Mouse (Mus musculus): ENCODE measurements around the gene Gm27021. TPM values are rescaled to one million over a fixed set of nuclear protein-coding genes. Genes with fewer than 3 reads are reported as not detected.

Gene Gm27021
- total and polyA plus RNA-seq, 2 experiments from 2014 or later: 7.0 to 12.4 TPM

DNA sequence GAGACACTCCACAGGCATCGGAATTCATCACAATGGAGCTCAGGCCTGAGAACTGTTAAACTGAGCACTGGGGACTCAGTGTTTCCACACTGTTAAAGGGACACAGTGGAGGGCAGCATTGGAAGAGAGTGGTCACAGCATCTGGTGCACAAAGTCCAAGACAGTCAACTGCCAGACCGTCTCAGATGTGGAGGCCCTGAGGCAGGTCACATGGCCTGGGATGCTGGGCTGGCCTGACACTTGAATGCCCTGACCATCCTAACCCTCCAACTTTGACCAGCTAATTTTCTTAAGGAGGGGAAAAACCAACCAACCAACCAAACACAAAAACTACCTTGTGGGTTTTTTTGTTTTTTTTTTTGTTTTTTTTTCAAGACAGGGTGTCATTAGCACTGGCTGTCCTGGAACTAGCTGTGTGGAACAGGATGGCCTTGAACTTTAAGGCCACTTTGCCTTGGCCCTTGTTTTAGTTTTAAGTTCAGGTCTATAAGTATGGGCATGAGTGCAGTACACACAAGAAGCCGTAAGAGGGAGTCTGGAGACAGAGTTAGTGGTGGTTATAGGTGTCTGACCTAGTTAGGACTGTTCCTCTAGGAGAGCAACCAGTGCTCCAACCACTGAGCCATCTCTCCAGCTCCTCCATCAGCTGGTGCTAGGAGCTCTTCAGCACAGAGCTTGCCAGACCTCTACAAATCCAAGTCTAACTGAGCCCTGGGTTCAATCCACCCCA, 2.0 kb downstream of the Gm27021 start:
- no peaks in the 10 kb centered on the region for H3K27me3 ChIP-seq (ENCODE audit: insufficient read depth, low read length)
- 0 out of 2 replicates have a peak overlapping the region, but pooled peaks have one; percentile 95 for H3K9ac ChIP-seq
- 85% methylated on average over 3 of the region's 3 CpGs for WGBS
- H3K27ac ChIP-seq (ENCODE audit: low read depth, low read length): no peak overlapping the region
- 0 out of 2 replicates have a peak overlapping the region, but pooled peaks have one; percentile 91 for H3K4me3 ChIP-seq (ENCODE audit: low read depth, low read length)
- peaks cover 11% of the 10 kb centered on the region for H3K36me3 ChIP-seq (ENCODE audit: insufficient read depth)
- ATAC-seq: no peak
- peak overlapping the region; percentile 70; the same call in 1 of the 2 replicates for H3K4me2 ChIP-seq (ENCODE audit: low read depth)
- no peak for DNase-seq
- no peaks in the 10 kb centered on the region for H3K9me3 ChIP-seq (ENCODE audit: low read length)
- TF ChIP-seq CTCF (IDR thresholded peaks at IDR 0.05; ENCODE audit: low read depth): peak; percentile 45
- H3K4me1 ChIP-seq (ENCODE audit: insufficient read depth): peaks cover 14% of the 10 kb centered on the region

DNA sequence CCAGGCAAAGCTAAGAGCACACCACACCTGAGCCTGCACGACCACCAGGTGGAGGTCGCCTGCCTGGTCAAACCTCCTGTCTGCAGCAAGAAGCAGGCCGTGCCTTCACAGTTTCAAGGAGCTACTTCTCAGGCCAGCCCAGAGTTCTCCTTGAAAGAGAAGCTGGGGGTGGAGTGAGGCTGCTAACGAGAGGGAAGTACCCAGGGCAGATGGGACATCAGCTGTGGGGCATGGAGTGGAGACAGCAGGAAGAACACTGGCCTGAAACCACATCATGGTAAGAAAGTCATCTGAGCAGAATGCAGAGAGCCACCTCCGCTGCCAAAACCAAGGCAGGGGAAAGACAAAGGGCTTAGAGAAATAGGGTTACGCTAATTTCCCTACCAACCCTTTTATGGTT, 3.3 kb downstream of the Gm27021 start:
- H3K36me3 ChIP-seq (ENCODE audit: insufficient read depth): 0 out of 2 replicates have a peak, but pooled peaks cover 3% of the 10 kb centered on the region
- H3K4me3 ChIP-seq (ENCODE audit: low read depth, low read length): no peak overlapping the region
- H3K9me3 ChIP-seq (ENCODE audit: low read length): no peaks in the 10 kb centered on the region
- WGBS: 73% methylated on average over 6 of the region's 6 CpGs
- no peak overlapping the region for H3K27ac ChIP-seq (ENCODE audit: low read depth, low read length)
- no peak overlapping the region for H3K4me2 ChIP-seq (ENCODE audit: low read depth)
- H3K9ac ChIP-seq: no peak overlapping the region
- ATAC-seq (no peak), DNase-seq (no peak)
- H3K4me1 ChIP-seq (ENCODE audit: insufficient read depth): peaks cover 14% of the 10 kb centered on the region
- peak; percentile 9; the same call in 1 of the 2 replicates for TF ChIP-seq CTCF (IDR thresholded peaks at IDR 0.05; ENCODE audit: low read depth)
- H3K27me3 ChIP-seq (ENCODE audit: insufficient read depth, low read length): no peaks in the 10 kb centered on the region

DNA sequence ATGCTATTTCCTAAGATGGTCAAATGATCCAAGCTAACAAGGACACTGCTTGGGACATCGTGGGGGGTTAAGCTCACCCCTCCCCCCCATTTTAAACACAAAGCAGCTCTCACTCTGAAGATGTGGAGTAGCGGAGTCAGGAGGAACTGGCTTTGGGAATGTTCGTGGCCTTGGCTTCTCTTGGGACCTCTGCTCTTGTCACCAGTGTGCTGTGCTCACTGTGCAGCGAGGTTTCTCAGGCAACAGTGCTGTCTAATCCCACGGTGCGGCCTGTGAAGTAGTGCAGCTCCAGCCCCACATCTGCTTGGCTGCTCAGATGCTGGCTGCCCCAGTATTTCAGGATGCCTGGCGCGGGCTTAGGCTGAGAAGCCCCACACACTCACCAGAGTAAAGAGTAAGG, 10.5 kb downstream of the Gm27021 start:
- H3K4me2 ChIP-seq (ENCODE audit: low read depth): no peak overlapping the region
- 95% methylated on average over 8 of the region's 8 CpGs for WGBS
- H3K4me1 ChIP-seq (ENCODE audit: insufficient read depth): no peaks in the 10 kb centered on the region
- H3K9me3 ChIP-seq (ENCODE audit: low read length): no peaks in the 10 kb centered on the region
- DNase-seq (no peak), ATAC-seq (peak; percentile 34; the same call in 1 of the 2 replicates)
- H3K27ac ChIP-seq (ENCODE audit: low read depth, low read length): no peak overlapping the region
- no peaks in the 10 kb centered on the region for H3K27me3 ChIP-seq (ENCODE audit: insufficient read depth, low read length)
- no peak overlapping the region for H3K4me3 ChIP-seq (ENCODE audit: low read depth, low read length)
- TF ChIP-seq CTCF (IDR thresholded peaks at IDR 0.05; ENCODE audit: low read depth): no peak
- H3K9ac ChIP-seq: no peak overlapping the region
- peaks cover 48% of the 10 kb centered on the region for H3K36me3 ChIP-seq (ENCODE audit: insufficient read depth)

DNA sequence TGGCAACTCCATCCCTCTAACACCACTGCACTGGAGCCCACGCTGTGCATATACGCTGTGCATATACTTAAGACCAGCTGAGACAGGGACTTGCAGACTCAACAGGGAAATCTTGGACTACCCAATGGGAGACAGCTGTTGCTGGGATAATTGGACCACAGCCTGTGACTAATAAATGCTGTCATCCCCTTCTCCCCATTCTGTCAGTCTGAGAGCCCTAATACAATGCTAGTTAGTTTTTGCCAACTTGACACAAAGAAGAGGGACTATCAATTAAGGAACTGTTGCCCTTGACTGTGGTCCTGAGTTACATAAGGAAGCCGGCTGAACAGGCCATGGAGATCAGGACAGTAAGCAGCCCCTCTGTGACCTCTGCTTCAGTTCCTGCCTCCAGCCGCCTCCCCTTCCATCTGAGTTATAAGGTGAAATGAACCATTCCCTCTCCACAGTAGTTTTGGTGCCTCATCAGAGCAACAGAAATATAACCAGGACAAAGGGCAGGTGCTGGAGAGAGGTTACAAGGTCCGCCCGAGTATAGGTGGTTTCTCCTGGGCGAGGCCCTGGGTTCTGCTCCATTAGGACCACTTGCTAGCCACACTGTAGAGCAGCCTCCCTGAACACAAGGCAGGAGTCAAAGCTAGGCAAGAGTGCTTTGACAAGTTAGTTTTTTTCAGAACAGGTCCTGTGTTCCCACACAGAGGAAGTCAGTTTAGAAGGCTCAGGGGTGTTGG, 11.4 kb downstream of the Gm27021 start:
- Histone ChIP-seq H3K27ac (ENCODE audit: low read depth, low read length) (no peak overlapping the region), H3K4me2 (ENCODE audit: low read depth) (no peak overlapping the region), H3K9me3 (ENCODE audit: low read length) (no peaks in the 10 kb centered on the region), H3K36me3 (ENCODE audit: insufficient read depth) (peaks cover 48% of the 10 kb centered on the region), H3K9ac (no peak overlapping the region), H3K27me3 (ENCODE audit: insufficient read depth, low read length) (no peaks in the 10 kb centered on the region), H3K4me1 (ENCODE audit: insufficient read depth) (no peaks in the 10 kb centered on the region), H3K4me3 (ENCODE audit: low read depth, low read length) (no peak overlapping the region)
- WGBS: 83% methylated on average over 7 of the region's 7 CpGs
- no peak for TF ChIP-seq CTCF (IDR thresholded peaks at IDR 0.05; ENCODE audit: low read depth)
- ATAC-seq (no peak), DNase-seq (no peak)

DNA sequence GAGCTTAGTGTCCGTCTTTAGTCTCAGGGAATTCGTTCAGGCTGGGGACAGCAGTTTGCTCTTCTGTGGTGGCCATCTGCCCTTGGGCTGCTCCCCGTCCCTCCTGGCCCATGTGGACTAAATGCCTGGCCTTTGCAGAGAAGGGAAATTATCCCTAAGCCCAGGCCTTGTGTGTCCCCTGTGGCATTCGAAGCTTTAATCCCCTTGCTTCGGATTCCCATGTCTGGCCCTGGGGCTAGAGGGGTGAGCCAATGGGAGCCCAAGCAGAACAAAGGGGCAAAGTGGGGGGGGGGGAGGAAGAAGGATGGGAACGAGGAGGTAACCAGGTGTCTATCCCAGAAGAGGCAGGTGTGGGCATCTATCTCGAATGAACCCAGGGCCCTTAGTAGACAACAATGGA, 20.3 kb downstream of the Gm27021 start, which contains the start of gene 1190005I06Rik:
1190005I06Rik (minus strand) TSS at position 101 of the 400 bp plus-strand sequence.
- no peak for TF ChIP-seq CTCF (IDR thresholded peaks at IDR 0.05; ENCODE audit: low read depth)
- WGBS: 31% methylated on average over 7 of the region's 7 CpGs
- Histone ChIP-seq H3K27ac (ENCODE audit: low read depth, low read length) (no peak within 1 kb of the TSS), H3K27me3 (ENCODE audit: insufficient read depth, low read length) (no peaks in the 10 kb centered on the region), H3K4me3 (ENCODE audit: low read depth, low read length) (no peak within 1 kb of the TSS), H3K4me1 (ENCODE audit: insufficient read depth) (no peaks in the 10 kb centered on the region), H3K9me3 (ENCODE audit: low read length) (no peaks in the 10 kb centered on the region), H3K36me3 (ENCODE audit: insufficient read depth) (no peaks in the 10 kb centered on the region), H3K4me2 (ENCODE audit: low read depth) (no peak within 1 kb of the TSS), H3K9ac (no peak within 1 kb of the TSS)
- no peak for ATAC-seq
- DNase-seq: no peak

DNA sequence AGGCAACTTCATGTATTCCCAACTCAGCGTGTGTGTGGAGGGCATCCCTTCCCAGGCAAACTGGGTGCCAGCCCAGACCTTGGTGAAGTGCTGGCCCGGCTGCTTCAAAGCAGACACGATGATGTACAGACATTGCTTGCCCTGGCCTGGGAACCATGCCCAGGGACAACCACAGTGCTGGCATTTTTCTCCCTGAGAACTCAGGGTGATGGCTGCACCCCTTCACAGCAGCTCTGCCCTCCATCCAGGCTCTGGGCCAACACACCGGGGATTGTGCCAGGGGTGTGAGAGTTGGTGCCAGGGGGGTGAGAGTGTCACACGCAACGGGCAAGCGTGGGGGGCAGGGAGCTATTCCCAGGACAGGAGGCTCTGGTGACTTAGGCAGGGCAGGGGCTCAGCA, 23.2 kb downstream of the Gm27021 start:
- Histone ChIP-seq H3K27me3 (ENCODE audit: insufficient read depth, low read length) (no peaks in the 10 kb centered on the region), H3K4me3 (ENCODE audit: low read depth, low read length) (no peak overlapping the region), H3K9ac (no peak overlapping the region), H3K27ac (ENCODE audit: low read depth, low read length) (peak overlapping the region; percentile 45; the same call in 1 of the 2 replicates), H3K4me1 (ENCODE audit: insufficient read depth) (no peaks in the 10 kb centered on the region), H3K4me2 (ENCODE audit: low read depth) (no peak overlapping the region), H3K9me3 (ENCODE audit: low read length) (no peaks in the 10 kb centered on the region), H3K36me3 (ENCODE audit: insufficient read depth) (no peaks in the 10 kb centered on the region)
- ATAC-seq: peak; percentile 89
- DNase-seq: peak; percentile 80
- TF ChIP-seq CTCF (IDR thresholded peaks at IDR 0.05; ENCODE audit: low read depth): no peak
- 38% methylated on average over 7 of the region's 7 CpGs for WGBS
